Mouse (Mus musculus) lung, adult 2 months (tissue): ENCODE data around the gene Nab1. TPM values are rescaled to one million over a fixed set of nuclear protein-coding genes. Genes with fewer than 3 reads are reported as not detected.

Source experiments
- DNase-seq: peaks from one replicate; pipeline ENCODE4 v3.0.0; 2022
- H3K4me1 ChIP-seq: fragments of 200-500 bp; 2 replicates; pipeline ENCODE4 v1.6.1; 2011; ENCODE audit warnings: low read length; ENCODE audit not compliant: control insufficient read depth, insufficient read depth
- H3K4me3 ChIP-seq: fragments of 200-500 bp; replicated peaks from 2 replicates; pipeline ENCODE3; 2011; ENCODE audit warnings: low read depth, mild to moderate bottlenecking, control low read depth, low read length; ENCODE audit errors: extremely low read depth
- CTCF ChIP-seq: fragments of 200-500 bp; IDR thresholded peaks from 2 replicates; pipeline ENCODE4 v1.5.1; 2011; ENCODE audit warnings: mild to moderate bottlenecking, low read length, control low read depth; ENCODE audit not compliant: insufficient read depth
- POLR2A ChIP-seq: fragments of 200-500 bp; IDR thresholded peaks from 2 replicates; pipeline ENCODE4 v1.6.1; 2011; ENCODE audit warnings: low read depth, mild to moderate bottlenecking, control low read depth, low read length, borderline replicate concordance; ENCODE audit errors: extremely low read depth
- WGBS: fragments of 180-500 bp; shearing (Covaris S2); methylation state at CpG from one replicate; pipeline ENCODE4 v1.1.7; 2018; 5-methylcytosine and 5-hydroxymethylcytosine counted together
- polyA plus RNA-seq: library from polyadenylated mRNA; depleted of rRNA; stranded (reverse); fragments of >200 nt; gene quantifications from 2 replicates; pipeline ENCODE4 v1.2.3, GENCODE M21; 2012

The Nab1 gene
- polyA plus RNA-seq, 1 experiment = 14.9 TPM

DNA sequence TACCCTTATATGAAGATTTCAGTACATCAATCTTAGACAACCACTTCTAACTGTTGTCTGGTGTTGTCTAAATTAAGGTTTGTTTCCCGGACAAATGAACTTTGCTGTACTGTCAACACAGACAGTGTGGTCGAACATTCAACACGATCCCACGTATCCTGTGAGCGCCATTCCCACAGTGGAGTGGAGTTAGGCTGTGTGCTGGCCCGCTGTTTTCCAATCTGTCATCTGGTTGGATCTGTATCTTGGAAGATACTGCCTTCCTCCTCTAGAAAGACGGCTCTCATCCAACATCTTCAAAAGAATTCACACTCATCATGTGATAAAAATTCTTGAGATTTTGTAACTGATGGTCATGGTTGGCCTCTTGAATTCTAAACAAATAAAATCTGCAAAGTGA is 19.7 kb upstream of the Nab1 start:
- no peak overlapping the region for H3K4me3 ChIP-seq
- WGBS = 65% methylated on average over 7 of the region's 7 CpGs
- H3K4me1 ChIP-seq = no peaks in the 10 kb centered on the region
- DNase-seq = no peak
- no peak for TF ChIP-seq POLR2A
- TF ChIP-seq CTCF = no peak

- no peak for DNase-seq
- no peaks in the 10 kb centered on the region for H3K4me1 ChIP-seq
- 71% methylated on average over 3 of the region's 3 CpGs for WGBS
- no peak overlapping the region for H3K4me3 ChIP-seq
- TF ChIP-seq CTCF = no peak
- no peak for TF ChIP-seq POLR2A
Measured at GRCm38 (mm10) chr1:52515249-52515648, 14.8 kb upstream of the Nab1 start.

- TF ChIP-seq CTCF (no peak), POLR2A (no peak)
- DNase-seq = no peak
- WGBS = 79% methylated on average over 1 of the region's 1 CpGs
- Histone ChIP-seq H3K4me3 (no peak overlapping the region), H3K4me1 (no peaks in the 10 kb centered on the region)
Measured at GRCm38 (mm10) chr1:52511788-52512425, 11.4 kb upstream of the Nab1 start.

- 78% methylated on average over 1 of the region's 1 CpGs for WGBS
- peaks cover 7% of the 10 kb centered on the region for H3K4me1 ChIP-seq
Measured at GRCm38 (mm10) chr1:52506211-52506610, 5.7 kb upstream of the Nab1 start.

DNA sequence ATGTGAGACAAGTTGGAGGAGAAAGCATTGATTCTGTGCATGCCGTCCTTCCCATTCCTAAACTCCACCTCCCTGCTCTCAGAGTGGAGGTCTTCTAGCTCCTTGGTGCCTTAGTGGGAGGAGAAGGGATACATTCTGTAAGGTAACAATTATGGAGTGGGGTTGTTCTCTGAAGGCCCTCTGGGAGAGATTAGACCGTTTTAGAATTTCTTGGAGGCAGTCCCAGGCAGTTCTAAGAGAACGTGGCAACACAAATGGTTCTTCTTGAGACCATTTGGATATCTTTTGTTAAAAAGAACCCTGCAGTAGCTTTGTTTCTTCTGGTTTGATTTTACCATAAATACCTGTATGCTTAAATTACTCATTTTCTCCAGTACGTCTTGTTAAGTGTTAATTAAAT is 1.8 kb upstream of the Nab1 start:
- WGBS = 51% methylated on average over 4 of the region's 4 CpGs
- no peak for DNase-seq
- Histone ChIP-seq H3K4me1 (peaks cover 13% of the 10 kb centered on the region), H3K4me3 (no peak overlapping the region)
- TF ChIP-seq CTCF (no peak), POLR2A (no peak)

More at GRCm38 (mm10) chr1:52506211-52506610, 5.7 kb upstream of the Nab1 start:
- no peak for TF ChIP-seq CTCF
- TF ChIP-seq POLR2A = no peak
- H3K4me3 ChIP-seq = no peak overlapping the region
- DNase-seq = no peak

DNA sequence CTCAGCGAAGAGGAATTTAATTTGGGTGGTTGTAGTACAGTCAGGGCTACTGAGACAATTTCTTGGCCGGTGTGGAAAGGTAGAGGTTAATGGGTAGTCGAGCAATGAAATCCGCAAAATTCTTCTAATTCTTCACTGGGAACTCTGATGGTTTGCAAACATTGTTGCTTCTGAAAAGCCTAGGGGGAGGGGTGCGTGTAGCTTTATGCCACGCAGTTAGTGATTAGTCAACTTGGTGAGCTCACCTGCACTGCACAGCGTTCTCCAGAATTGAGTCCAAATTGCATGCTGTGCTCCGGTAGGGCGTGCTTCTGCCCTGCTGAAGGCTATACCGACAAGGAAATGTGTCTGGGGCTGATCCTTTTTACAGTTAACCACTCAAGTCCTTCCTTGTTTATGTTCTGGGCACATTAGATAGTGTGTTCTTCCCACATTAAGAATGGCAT is 1.2 kb upstream of the Nab1 start:
- H3K4me3 ChIP-seq = no peak overlapping the region
- peak; percentile 39 for DNase-seq
- no peak for TF ChIP-seq CTCF
- no peak for TF ChIP-seq POLR2A
- 29% methylated on average over 10 of the region's 10 CpGs for WGBS
- peaks cover 16% of the 10 kb centered on the region for H3K4me1 ChIP-seq

- H3K4me3 ChIP-seq = peak overlapping the region; percentile 66
- H3K4me1 ChIP-seq = peaks cover 16% of the 10 kb centered on the region
- 31% methylated on average over 1 of the region's 1 CpGs for WGBS
- no peak for DNase-seq
- TF ChIP-seq POLR2A = no peak
- TF ChIP-seq CTCF = no peak
Measured at GRCm38 (mm10) chr1:52501090-52501489, 611 bp upstream of the Nab1 start.

GRCm38 (mm10) chr1:52499601-52500313 is 722 bp downstream of the Nab1 start:
- TF ChIP-seq CTCF = no peak
- peak; percentile 40; the same call in 1 of the 2 replicates for TF ChIP-seq POLR2A
- H3K4me1 ChIP-seq = peaks cover 23% of the 10 kb centered on the region
- peak; percentile 71 for DNase-seq
- 0% methylated on average over 66 of the region's 68 CpGs for whole genome bisulfite sequencing
- peak overlapping the region; percentile 66 for H3K4me3 ChIP-seq

- peaks cover 23% of the 10 kb centered on the region for H3K4me1 ChIP-seq
- TF ChIP-seq POLR2A (no peak), CTCF (no peak)
- no peak for DNase-seq
- H3K4me3 ChIP-seq = peak overlapping the region; percentile 23
- WGBS = 5% methylated on average over 6 of the region's 6 CpGs
Measured at GRCm38 (mm10) chr1:52498786-52499450, 1.6 kb downstream of the Nab1 start.
